Mouse (Mus musculus) urinary bladder, postnatal 10 days (tissue): ENCODE measurements around the gene Cmss1.

ENCODE experiments used
- DNase-seq: peaks from one replicate; pipeline ENCODE4 v3.0.0; 2022; ENCODE audit warnings: low spot score

Cmss1 gene

GRCm38 (mm10) chr16:57556244-57556643 is 50.4 kb downstream of the Cmss1 start:
- no peak for DNase-seq

GRCm38 (mm10) chr16:57555667-57556066 is 51.0 kb downstream of the Cmss1 start:
- DNase-seq, result no peak

GRCm38 (mm10) chr16:57554886-57555400 is 51.7 kb downstream of the Cmss1 start:
- no peak for DNase-seq

GRCm38 (mm10) chr16:57553235-57553634 is 53.4 kb downstream of the Cmss1 start:
- DNase-seq, result no peak

- DNase-seq, result no peak
These were observed 54.0 kb downstream of the Cmss1 start for GRCm38 (mm10) chr16:57552709-57553108.

GRCm38 (mm10) chr16:57551617-57552016 is 55.0 kb downstream of the Cmss1 start:
- DNase-seq, result no peak

- DNase-seq, result no peak
These were observed 55.8 kb downstream of the Cmss1 start for GRCm38 (mm10) chr16:57550817-57551216.

- DNase-seq, result no peak
These were observed 56.6 kb downstream of the Cmss1 start for GRCm38 (mm10) chr16:57550088-57550487.

GRCm38 (mm10) chr16:57549061-57550037 is 57.3 kb downstream of the Cmss1 start:
- peak; percentile 39 for DNase-seq

GRCm38 (mm10) chr16:57548608-57549007 is 58.1 kb downstream of the Cmss1 start:
- DNase-seq, result no peak

GRCm38 (mm10) chr16:57546355-57546754 is 60.3 kb downstream of the Cmss1 start:
- no peak for DNase-seq

GRCm38 (mm10) chr16:57544441-57544840 is 62.2 kb downstream of the Cmss1 start:
- DNase-seq, result no peak

GRCm38 (mm10) chr16:57543243-57543642 is 63.4 kb downstream of the Cmss1 start:
- DNase-seq, result no peak

- no peak for DNase-seq
These were observed 70.2 kb downstream of the Cmss1 start for GRCm38 (mm10) chr16:57536511-57536910.

GRCm38 (mm10) chr16:57534811-57535210 is 71.9 kb downstream of the Cmss1 start:
- DNase-seq, result no peak

GRCm38 (mm10) chr16:57534365-57534764 is 72.3 kb downstream of the Cmss1 start:
- DNase-seq, result no peak

GRCm38 (mm10) chr16:57532081-57532493 is 74.6 kb downstream of the Cmss1 start:
- no peak for DNase-seq

- no peak for DNase-seq
These were observed 76.1 kb downstream of the Cmss1 start for GRCm38 (mm10) chr16:57530547-57530946.

GRCm38 (mm10) chr16:57528457-57528856 is 78.2 kb downstream of the Cmss1 start:
- DNase-seq, result no peak

- no peak for DNase-seq
These were observed 79.8 kb downstream of the Cmss1 start for GRCm38 (mm10) chr16:57526893-57527292.

GRCm38 (mm10) chr16:57525476-57525875 is 81.2 kb downstream of the Cmss1 start:
- DNase-seq, result no peak

GRCm38 (mm10) chr16:57525046-57525445 is 81.6 kb downstream of the Cmss1 start:
- DNase-seq, result no peak

- no peak for DNase-seq
These were observed 91.0 kb downstream of the Cmss1 start for GRCm38 (mm10) chr16:57515636-57516035.
